Comparison of ENCODE assay signal across 18 mouse cellular contexts in genomic region chr3:63394424-63394941, GRCm38 (mm10).
DNase-seq lines count a peak whose midpoint lies in the region; ATAC-seq and TF ChIP-seq lines count a peak whose summit lies in the region.
"Had no signal": no experiment of that assay in that cellular context is flagged by ENCODE, and none has a peak within 500 bp of the region (broad histone marks: within the 10 kb centered on the region; RNA-seq: fewer than 3 reads in every experiment).

No protein-coding gene starts in this region.

- H3K9ac ChIP-seq in lung, embryonic 14.5 days, result no peak overlapping the region
- H3K9ac ChIP-seq in lung, embryonic 16.5 days (ENCODE audit: low read length), result no peak overlapping the region
- no peak overlapping the region for H3K9ac ChIP-seq in hindbrain, embryonic 13.5 days
- H3K9ac ChIP-seq: embryonic facial prominence, embryonic 12.5 days; forebrain, embryonic 12.5 days; heart, embryonic 12.5 days; hindbrain, embryonic 15.5 days had no signal

- H3K27ac ChIP-seq in lung, embryonic 14.5 days (ENCODE audit: low read depth), result no peak overlapping the region
- peak overlapping the region; percentile 43 for H3K27ac ChIP-seq in lung, embryonic 16.5 days (ENCODE audit: low read length)
- H3K27ac ChIP-seq in hindbrain, embryonic 13.5 days, result no peak overlapping the region
- H3K27ac ChIP-seq: embryonic facial prominence, embryonic 12.5 days; forebrain, embryonic 12.5 days; gastrocnemius, adult 2 months; hindbrain, embryonic 10.5 days; hindbrain, embryonic 15.5 days had no signal

- no peak overlapping the region for H3K4me2 ChIP-seq in lung, embryonic 14.5 days
- H3K4me2 ChIP-seq in lung, embryonic 16.5 days (ENCODE audit: low read depth, low read length), result no peak overlapping the region
- no peak overlapping the region for H3K4me2 ChIP-seq in hindbrain, embryonic 13.5 days
- H3K4me2 ChIP-seq: embryonic facial prominence, embryonic 12.5 days; forebrain, embryonic 12.5 days; heart, embryonic 12.5 days; hindbrain, embryonic 15.5 days had no signal

- TF ChIP-seq POLR2A in lung, adult 2 months (IDR thresholded peaks at IDR 0.05; ENCODE audit: borderline replicate concordance, extremely low read depth, low read depth, low read length), result no peak

- peak; percentile 30; the same call in 1 of the 2 replicates for ATAC-seq in lung, embryonic 14.5 days (ENCODE audit: insufficient read depth)
- peak; percentile 79 for ATAC-seq in lung, embryonic 16.5 days (ENCODE audit: low read depth)
- no peak for ATAC-seq in hindbrain, embryonic 13.5 days (ENCODE audit: low FRiP score)
- ATAC-seq: forebrain, embryonic 16.5 days had no signal

- no peaks in the 10 kb centered on the region for H3K9me3 ChIP-seq in lung, embryonic 14.5 days (ENCODE audit: low read depth, low read length)
- H3K9me3 ChIP-seq in lung, embryonic 16.5 days (ENCODE audit: control insufficient read depth, low read length), result no peaks in the 10 kb centered on the region
- no peaks in the 10 kb centered on the region for H3K9me3 ChIP-seq in hindbrain, embryonic 13.5 days
- H3K9me3 ChIP-seq: embryonic facial prominence, embryonic 12.5 days; forebrain, embryonic 12.5 days; heart, embryonic 12.5 days; hindbrain, embryonic 10.5 days; hindbrain, embryonic 15.5 days had no signal

- H3K4me1 ChIP-seq in lung, embryonic 14.5 days (ENCODE audit: insufficient read depth), result no peaks in the 10 kb centered on the region
- no peaks in the 10 kb centered on the region; the same call in 1 of the 2 replicates for H3K4me1 ChIP-seq in lung, adult 2 months (ENCODE audit: control insufficient read depth, insufficient read depth, low read length)
- H3K4me1 ChIP-seq in lung, embryonic 16.5 days (replicated peaks; ENCODE audit: control insufficient read depth, insufficient read depth, low read length), result no peaks in the 10 kb centered on the region
- no peaks in the 10 kb centered on the region for H3K4me1 ChIP-seq in hindbrain, embryonic 13.5 days (replicated peaks)
- H3K4me1 ChIP-seq: embryonic facial prominence, embryonic 12.5 days; forebrain, embryonic 12.5 days; heart, embryonic 12.5 days; hindbrain, embryonic 10.5 days; hindbrain, embryonic 15.5 days had no signal

- peak; percentile 75 for DNase-seq in lung, embryonic 14.5 days
- no peak for DNase-seq in lung, adult 2 months
- DNase-seq in lung, postnatal 25 days (ENCODE audit: low spot score), result peak; percentile 38
- DNase-seq in frontal cortex, postnatal 10 days (ENCODE audit: low spot score in 2 of 2), result no peak
- DNase-seq: adrenal gland, postnatal 25 days; cerebellum, adult 11 months; cerebellum, adult 9-10 months; cerebellum, postnatal 25 days; gastrocnemius, adult 2 months; gastrocnemius, postnatal 25 days had no signal

- H3K27me3 ChIP-seq in lung, embryonic 14.5 days (ENCODE audit: insufficient read depth, low read length), result no peaks in the 10 kb centered on the region
- no peaks in the 10 kb centered on the region for H3K27me3 ChIP-seq in lung, embryonic 16.5 days (ENCODE audit: control insufficient read depth, insufficient read depth, low read depth, low read length)
- no peaks in the 10 kb centered on the region for H3K27me3 ChIP-seq in hindbrain, embryonic 13.5 days
- H3K27me3 ChIP-seq: embryonic facial prominence, embryonic 12.5 days; forebrain, embryonic 12.5 days; heart, embryonic 12.5 days; hindbrain, embryonic 15.5 days had no signal

- no peak overlapping the region for H3K4me3 ChIP-seq in lung, embryonic 14.5 days (ENCODE audit: low read depth, low read length)
- no peak overlapping the region for H3K4me3 ChIP-seq in lung, adult 2 months (replicated peaks; ENCODE audit: extremely low read depth, low read depth, low read length)
- H3K4me3 ChIP-seq in lung, embryonic 16.5 days (ENCODE audit: low read length), result no peak overlapping the region
- H3K4me3 ChIP-seq in hindbrain, embryonic 13.5 days, result no peak overlapping the region
- H3K4me3 ChIP-seq: embryonic facial prominence, embryonic 12.5 days; forebrain, embryonic 12.5 days; gastrocnemius, adult 2 months; heart, embryonic 12.5 days; hindbrain, embryonic 10.5 days; hindbrain, embryonic 15.5 days had no signal

- no peak for TF ChIP-seq CTCF in lung, embryonic 14.5 days (IDR thresholded peaks at IDR 0.05; ENCODE audit: low read depth)
- TF ChIP-seq CTCF in lung, adult 2 months (IDR thresholded peaks at IDR 0.05; ENCODE audit: insufficient read depth, low read length), result no peak

- no peaks in the 10 kb centered on the region for H3K36me3 ChIP-seq in lung, embryonic 14.5 days (ENCODE audit: insufficient read depth)
- no peaks in the 10 kb centered on the region for H3K36me3 ChIP-seq in lung, embryonic 16.5 days (ENCODE audit: control insufficient read depth, insufficient read depth, low read length)
- no peaks in the 10 kb centered on the region for H3K36me3 ChIP-seq in hindbrain, embryonic 13.5 days
- H3K36me3 ChIP-seq: embryonic facial prominence, embryonic 12.5 days; forebrain, embryonic 12.5 days; heart, embryonic 12.5 days; hindbrain, embryonic 10.5 days; hindbrain, embryonic 15.5 days had no signal

- WGBS in lung, embryonic 14.5 days, result 64% methylated on average over 4 of the region's 4 CpGs
- 60% methylated on average over 4 of the region's 4 CpGs for WGBS in lung, adult 2 months
- WGBS in lung, embryonic 16.5 days, result 56% methylated on average over 4 of the region's 4 CpGs
- WGBS in hindbrain, embryonic 13.5 days, result 91% methylated on average over 4 of the region's 4 CpGs

Comparison
In these comparisons a context has a peak if more than half of its experiments do, and no peak if none do; other contexts are left out.
1. DNase-seq: peak in lung, embryonic 14.5 days (single experiment) and lung, postnatal 25 days (single experiment); none in lung, adult 2 months (single experiment) and frontal cortex, postnatal 10 days (0 of 2).